18 mouse cellular contexts compared by ENCODE assay signal in genomic region chr8:64926355-64926754, GRCm38 (mm10). TPM values are rescaled to one million over a fixed set of nuclear protein-coding genes. Genes with fewer than 3 reads are reported as not detected.
DNase-seq lines count a peak whose midpoint lies in the region; ATAC-seq and TF ChIP-seq lines count a peak whose summit lies in the region.
"Had no signal": no experiment of that assay in that cellular context is flagged by ENCODE, and none has a peak within 500 bp of the region (broad histone marks: within the 10 kb centered on the region; RNA-seq: fewer than 3 reads in every experiment).

No protein-coding gene starts in this region.

- in situ Hi-C loops in Patski (cut with MboI; ENCODE audit: low pct_unique_long_range_greater_than_20kb): loop anchor here (25.0 kb wide), 1 partner anchor 714 kb away; the partner anchor contains the start of gene Tll1

- H3K4me2 ChIP-seq in forebrain, embryonic 15.5 days (replicated peaks): no peak overlapping the region
- no peak overlapping the region for H3K4me2 ChIP-seq in forebrain, embryonic 11.5 days (ENCODE audit: low read depth, low read length, severe bottlenecking)
- no peak overlapping the region for H3K4me2 ChIP-seq in forebrain, embryonic 16.5 days (ENCODE audit: low read length)
- H3K4me2 ChIP-seq: heart, embryonic 15.5 days; neural tube, embryonic 12.5 days had no signal

- no peak overlapping the region for H3K9ac ChIP-seq in forebrain, embryonic 15.5 days (replicated peaks)
- no peak overlapping the region for H3K9ac ChIP-seq in forebrain, embryonic 11.5 days (ENCODE audit: low read length)
- H3K9ac ChIP-seq in forebrain, embryonic 16.5 days (replicated peaks; ENCODE audit: low read depth, low read length): no peak overlapping the region
- H3K9ac ChIP-seq: heart, embryonic 15.5 days; neural tube, embryonic 12.5 days had no signal

- POLR2A ChIA-PET in Patski (lab: Charles Lee): interaction anchor here (0.6 kb wide), 2 partner anchors 66 to 114 kb away, joined by 3 read pairs; no protein-coding TSS in a partner anchor

- H3K4me3 ChIP-seq in forebrain, embryonic 15.5 days: no peak overlapping the region
- H3K4me3 ChIP-seq in forebrain, embryonic 11.5 days (ENCODE audit: low read depth, low read length): no peak overlapping the region
- H3K4me3 ChIP-seq in forebrain, embryonic 16.5 days (replicated peaks; ENCODE audit: low read length): no peak overlapping the region
- H3K4me3 ChIP-seq: gastrocnemius, adult 2 months; heart, embryonic 15.5 days; hindbrain, embryonic 10.5 days; neural tube, embryonic 12.5 days had no signal

- peak overlapping the region; percentile 63 for H3K27ac ChIP-seq in forebrain, embryonic 15.5 days (replicated peaks)
- H3K27ac ChIP-seq in forebrain, embryonic 11.5 days (ENCODE audit: low read depth, low read length): no peak overlapping the region
- H3K27ac ChIP-seq in forebrain, embryonic 16.5 days (ENCODE audit: low read length): peak overlapping the region; percentile 21; the same call in 1 of the 2 replicates
- H3K27ac ChIP-seq: gastrocnemius, adult 2 months; heart, embryonic 15.5 days; hindbrain, embryonic 10.5 days; neural tube, embryonic 12.5 days had no signal

- peaks cover 6% of the 10 kb centered on the region for H3K4me1 ChIP-seq in forebrain, embryonic 15.5 days
- peaks cover 2% of the 10 kb centered on the region; the same call in 1 of the 2 replicates for H3K4me1 ChIP-seq in forebrain, embryonic 11.5 days (replicated peaks; ENCODE audit: control insufficient read depth, insufficient read depth, low read length)
- peaks cover 11% of the 10 kb centered on the region for H3K4me1 ChIP-seq in forebrain, embryonic 16.5 days (replicated peaks; ENCODE audit: control insufficient read depth, insufficient read depth, low read length)
- H3K4me1 ChIP-seq: heart, embryonic 15.5 days; neural tube, embryonic 12.5 days had no signal

- no peaks in the 10 kb centered on the region for H3K36me3 ChIP-seq in forebrain, embryonic 15.5 days
- no peaks in the 10 kb centered on the region for H3K36me3 ChIP-seq in forebrain, embryonic 11.5 days (ENCODE audit: control insufficient read depth, insufficient read depth, low read length)
- H3K36me3 ChIP-seq in forebrain, embryonic 16.5 days (ENCODE audit: control insufficient read depth, insufficient read depth): no peaks in the 10 kb centered on the region
- H3K36me3 ChIP-seq: heart, embryonic 15.5 days; hindbrain, embryonic 10.5 days; neural tube, embryonic 12.5 days had no signal

- no peaks in the 10 kb centered on the region for H3K27me3 ChIP-seq in forebrain, embryonic 15.5 days
- H3K27me3 ChIP-seq in forebrain, embryonic 11.5 days (ENCODE audit: control insufficient read depth, insufficient read depth, low read length): no peaks in the 10 kb centered on the region
- peaks cover 8% of the 10 kb centered on the region for H3K27me3 ChIP-seq in Patski
- no peaks in the 10 kb centered on the region for H3K27me3 ChIP-seq in forebrain, embryonic 16.5 days (replicated peaks; ENCODE audit: control insufficient read depth, insufficient read depth, low read length)
- H3K27me3 ChIP-seq: heart, embryonic 15.5 days; neural tube, embryonic 12.5 days had no signal

- CTCF ChIA-PET in Patski (lab: Charles Lee): interaction anchor here (1.2 kb wide), 1 partner anchor 78 kb away, joined by 3 read pairs; no protein-coding TSS in a partner anchor

- no peak for DNase-seq in forebrain, embryonic 11.5 days (ENCODE audit: low spot score)
- DNase-seq in layer of hippocampus, adult 9-11 months: peak; percentile 42
- no peak for DNase-seq in layer of hippocampus, postnatal 14 days (ENCODE audit: low spot score in 2 of 2)
- no peak for DNase-seq in Patski (ENCODE audit: low read depth, low spot score)
- DNase-seq in cerebellum, adult 8-10 months: no peak
- DNase-seq: cerebellum, adult 9-11 months; embryo, embryonic 11 days; gastrocnemius, adult 2 months; kidney, postnatal 25 days; lung, adult 2 months had no signal

- H3K9me3 ChIP-seq in forebrain, embryonic 15.5 days: no peaks in the 10 kb centered on the region
- no peaks in the 10 kb centered on the region for H3K9me3 ChIP-seq in forebrain, embryonic 11.5 days (ENCODE audit: control insufficient read depth, low read length)
- no peaks in the 10 kb centered on the region for H3K9me3 ChIP-seq in forebrain, embryonic 16.5 days (ENCODE audit: control insufficient read depth, low read length)
- H3K9me3 ChIP-seq: heart, embryonic 15.5 days; hindbrain, embryonic 10.5 days; neural tube, embryonic 12.5 days had no signal

- ATAC-seq in forebrain, embryonic 15.5 days (replicated peaks): peak; percentile 32; the same call in 1 of the 2 replicates
- ATAC-seq in forebrain, embryonic 11.5 days (replicated peaks; ENCODE audit: low FRiP score): no peak
- ATAC-seq in Patski: peak; percentile 73
- peak; percentile 67 for ATAC-seq in forebrain, embryonic 16.5 days
- no peak for ATAC-seq in monocyte, adult 5-6 weeks (replicated peaks; ENCODE audit: insufficient number of reproducible peaks, low FRiP score, low TSS enrichment, poor library complexity, severe bottlenecking)
- ATAC-seq: CD4-positive, CD25-positive, alpha-beta regulatory T cell, adult 4 months; midbrain, embryonic 16.5 days had no signal

- WGBS in forebrain, embryonic 15.5 days: 57% methylated on average over 3 of the region's 3 CpGs
- 83% methylated on average over 3 of the region's 3 CpGs for WGBS in forebrain, embryonic 11.5 days
- 42% methylated on average over 3 of the region's 3 CpGs for WGBS in forebrain, embryonic 16.5 days

- TF ChIP-seq CTCF in Patski (IDR thresholded peaks at IDR 0.05): no peak

RNA-seq across cellular contexts. Expression of gene Tmem192, which starts 20.6 kb away (rescaled TPM):
- polyA plus RNA-seq in forebrain, embryonic 15.5 days (2015; fragmentation: Nextera tagmentation; extraction: Ambion mirVana): 20.7 and 22.1 TPM in 2 replicates
- polyA plus RNA-seq in forebrain, embryonic 11.5 days (2014; fragmentation: Nextera tagmentation; extraction: Ambion mirVana): 14.0 and 17.4 TPM in 2 replicates
- total RNA-seq in layer of hippocampus, postnatal 14 days (2021): 10 to 100 TPM; 15.7 to 16.0 TPM
- 57.9 TPM for polyA plus RNA-seq in Patski (2021)
- 20.9 and 25.0 TPM in 2 replicates for polyA plus RNA-seq in forebrain, embryonic 16.5 days (2015; fragmentation: Nextera tagmentation; extraction: Ambion mirVana)
- total RNA-seq in monocyte, adult 5-6 weeks (2017): 21.7 to 28.7 TPM (median 26.3 TPM) in 3 replicates

Comparison
In these comparisons a context has a peak if more than half of its experiments do, and no peak if none do; other contexts are left out.
1. ATAC-seq: peak in forebrain, embryonic 15.5 days (single experiment), Patski (single experiment) and forebrain, embryonic 16.5 days (single experiment); none in forebrain, embryonic 11.5 days (single experiment) and monocyte, adult 5-6 weeks (single experiment).